Mouse (Mus musculus) limb, embryonic 15.5 days (tissue): ENCODE results near the gene Mrgprh. TPM values are rescaled to one million over a fixed set of nuclear protein-coding genes. Genes with fewer than 3 reads are reported as not detected.

Source experiments
- ATAC-seq: fragments of 200-750 bp; cut with Nextera tagmentation; 2 replicates; pipeline ENCODE4 v1.8.0; 2017; ENCODE audit warnings: low read depth, moderate TSS enrichment; ENCODE audit not compliant: insufficient number of reproducible peaks, low FRiP score, low TSS enrichment
- H3K27ac ChIP-seq: fragments of 300-500 bp; sonication (generic); 2 replicates; pipeline ENCODE4 v1.5.1; 2015; ENCODE audit warnings: moderate library complexity, mild to moderate bottlenecking, inconsistent platforms
- H3K27me3 ChIP-seq: fragments of 300-500 bp; sonication (generic); 2 replicates; pipeline ENCODE4 v1.6.1; 2015; ENCODE audit warnings: inconsistent platforms
- H3K36me3 ChIP-seq: fragments of 300-500 bp; sonication (generic); 2 replicates; pipeline ENCODE4 v1.6.1; 2015; ENCODE audit warnings: inconsistent platforms
- H3K4me1 ChIP-seq: fragments of 300-500 bp; sonication (generic); 2 replicates; pipeline ENCODE4 v1.6.1; 2015; ENCODE audit warnings: inconsistent platforms
- H3K4me2 ChIP-seq: fragments of 300-500 bp; sonication (generic); 2 replicates; pipeline ENCODE4 v1.6.1; 2015; ENCODE audit warnings: mild to moderate bottlenecking, inconsistent platforms
- H3K4me3 ChIP-seq: fragments of 300-500 bp; sonication (generic); 2 replicates; pipeline ENCODE4 v1.5.1; 2015; ENCODE audit warnings: mild to moderate bottlenecking, inconsistent platforms
- H3K9ac ChIP-seq: fragments of 300-500 bp; sonication (generic); 2 replicates; pipeline ENCODE4 v1.6.1; 2015; ENCODE audit warnings: inconsistent platforms
- H3K9me3 ChIP-seq: fragments of 300-500 bp; sonication (generic); 2 replicates; pipeline ENCODE4 v1.6.1; 2016; ENCODE audit warnings: inconsistent platforms
- WGBS: fragments of 180-500 bp; shearing (Covaris S2); methylation state at CpG from one replicate; pipeline ENCODE4 v1.1.7; 2015; 5-methylcytosine and 5-hydroxymethylcytosine counted together
- polyA plus RNA-seq: library from polyadenylated mRNA; unstranded; fragments of >200 nt; fragmentation: Nextera tagmentation; extraction: Ambion mirVana; gene quantifications from 2 replicates; pipeline ENCODE4 v1.2.1, GENCODE M21; 2015

The Mrgprh gene
- 0.17 and 0.29 TPM in 2 replicates for polyA plus RNA-seq

DNA sequence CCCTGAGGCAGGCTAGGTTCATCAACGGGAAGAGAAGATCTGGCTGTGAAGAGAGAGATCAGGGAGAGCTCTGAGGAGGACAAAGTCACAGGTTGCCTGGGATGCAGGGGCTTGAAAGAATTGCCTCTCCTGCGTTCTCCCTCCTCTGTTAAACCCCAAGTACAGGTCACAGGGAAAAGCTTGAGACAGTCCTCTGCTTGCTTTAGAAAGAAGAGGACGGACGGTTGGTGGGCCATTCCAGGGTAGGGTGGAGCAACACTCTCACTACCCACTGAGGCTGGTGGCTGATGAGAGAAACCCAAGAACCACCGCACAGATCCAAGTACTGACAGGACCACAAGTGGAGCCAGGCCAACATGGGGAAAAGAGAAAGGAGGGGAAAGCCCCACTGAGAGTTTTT is at the start of gene Mrgprh:
TSS of gene Mrgprh (plus strand) at position 301 of the 400 bp plus-strand sequence.
- no peaks in the 10 kb centered on the region; the same call in 1 of the 2 replicates for H3K27me3 ChIP-seq
- no peak within 1 kb of the TSS for H3K4me3 ChIP-seq
- H3K4me2 ChIP-seq = no peak within 1 kb of the TSS
- WGBS = 73% methylated on average over 5 of the region's 5 CpGs
- H3K9me3 ChIP-seq = no peaks in the 10 kb centered on the region
- ATAC-seq = no peak
- H3K36me3 ChIP-seq = no peaks in the 10 kb centered on the region
- H3K9ac ChIP-seq = no peak within 1 kb of the TSS
- no peak within 1 kb of the TSS for H3K27ac ChIP-seq
- peaks cover 20% of the 10 kb centered on the region for H3K4me1 ChIP-seq

- H3K27me3 ChIP-seq = no peaks in the 10 kb centered on the region
- peaks cover 5% of the 10 kb centered on the region; the same call in 1 of the 2 replicates for H3K36me3 ChIP-seq
- 68% methylated on average over 5 of the region's 5 CpGs for WGBS
- no peak overlapping the region for H3K4me2 ChIP-seq
- peaks cover 5% of the 10 kb centered on the region; the same call in 1 of the 2 replicates for H3K4me1 ChIP-seq
- no peaks in the 10 kb centered on the region for H3K9me3 ChIP-seq
- no peak for ATAC-seq
- no peak overlapping the region for H3K4me3 ChIP-seq
- no peak overlapping the region for H3K9ac ChIP-seq
- H3K27ac ChIP-seq = no peak overlapping the region
Observed at GRCm38 (mm10) chr17:12830351-12830750, 45.5 kb upstream of the Mrgprh start.

GRCm38 (mm10) chr17:12832231-12832630 is 43.6 kb upstream of the Mrgprh start:
- 88% methylated on average over 3 of the region's 3 CpGs for WGBS

GRCm38 (mm10) chr17:12832657-12833056 is 43.2 kb upstream of the Mrgprh start:
- Histone ChIP-seq H3K9me3 (no peaks in the 10 kb centered on the region), H3K9ac (no peak overlapping the region), H3K4me1 (peaks cover 13% of the 10 kb centered on the region; the same call in 1 of the 2 replicates), H3K4me2 (no peak overlapping the region), H3K36me3 (peaks cover 5% of the 10 kb centered on the region; the same call in 1 of the 2 replicates), H3K4me3 (no peak overlapping the region), H3K27ac (no peak overlapping the region), H3K27me3 (no peaks in the 10 kb centered on the region)
- WGBS = 94% methylated on average over 4 of the region's 4 CpGs
- no peak for ATAC-seq

More at GRCm38 (mm10) chr17:12832231-12832630, 43.6 kb upstream of the Mrgprh start:
- no peak for ATAC-seq
- no peak overlapping the region for H3K27ac ChIP-seq
- no peaks in the 10 kb centered on the region for H3K9me3 ChIP-seq
- H3K27me3 ChIP-seq = no peaks in the 10 kb centered on the region
- peaks cover 5% of the 10 kb centered on the region; the same call in 1 of the 2 replicates for H3K36me3 ChIP-seq
- no peak overlapping the region for H3K4me2 ChIP-seq
- peaks cover 13% of the 10 kb centered on the region; the same call in 1 of the 2 replicates for H3K4me1 ChIP-seq
- H3K4me3 ChIP-seq = no peak overlapping the region
- no peak overlapping the region for H3K9ac ChIP-seq

- H3K4me3 ChIP-seq = no peak overlapping the region
- peaks cover 13% of the 10 kb centered on the region; the same call in 1 of the 2 replicates for H3K4me1 ChIP-seq
- no peaks in the 10 kb centered on the region for H3K9me3 ChIP-seq
- H3K27ac ChIP-seq = peak overlapping the region; percentile 51
- no peak overlapping the region for H3K9ac ChIP-seq
- no peak overlapping the region for H3K4me2 ChIP-seq
- 48% methylated on average over 3 of the region's 3 CpGs for WGBS
- no peak for ATAC-seq
- peaks cover 5% of the 10 kb centered on the region; the same call in 1 of the 2 replicates for H3K36me3 ChIP-seq
- H3K27me3 ChIP-seq = no peaks in the 10 kb centered on the region
Observed at GRCm38 (mm10) chr17:12834317-12834716, 41.5 kb upstream of the Mrgprh start.

- ATAC-seq = no peak
- H3K4me1 ChIP-seq = peaks cover 18% of the 10 kb centered on the region
Observed at GRCm38 (mm10) chr17:12834826-12835225, 41.0 kb upstream of the Mrgprh start.

DNA sequence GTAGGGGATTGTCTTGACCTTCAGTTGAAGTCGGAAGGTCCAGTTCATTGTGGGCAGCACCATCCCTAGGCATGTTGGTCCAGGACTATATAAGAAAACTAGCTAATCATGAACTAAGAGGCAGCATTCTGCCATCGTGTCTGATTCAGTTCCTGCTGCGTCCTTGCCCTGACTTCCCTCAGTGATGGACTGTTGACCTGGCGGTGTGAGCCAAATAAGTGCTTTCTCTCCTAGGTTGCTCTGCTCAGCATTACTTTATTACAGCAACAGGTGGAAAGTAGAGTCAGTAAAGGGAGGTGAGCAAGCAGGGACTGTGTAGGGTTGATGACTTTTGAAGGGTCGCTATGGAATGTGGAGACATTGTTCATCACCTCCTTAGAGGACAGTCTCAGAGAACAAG is 40.1 kb upstream of the Mrgprh start:
- Histone ChIP-seq H3K36me3 (peaks cover 5% of the 10 kb centered on the region; the same call in 1 of the 2 replicates), H3K9ac (no peak overlapping the region), H3K4me2 (no peak overlapping the region), H3K4me3 (no peak overlapping the region), H3K27ac (peak overlapping the region; percentile 79), H3K9me3 (no peaks in the 10 kb centered on the region), H3K4me1 (peaks cover 23% of the 10 kb centered on the region), H3K27me3 (no peaks in the 10 kb centered on the region)
- no peak for ATAC-seq
- 89% methylated on average over 5 of the region's 5 CpGs for WGBS

More at GRCm38 (mm10) chr17:12834826-12835225, 41.0 kb upstream of the Mrgprh start:
- Histone ChIP-seq H3K27ac (no peak overlapping the region; the same call in 1 of the 2 replicates), H3K4me2 (no peak overlapping the region), H3K4me3 (no peak overlapping the region), H3K9ac (no peak overlapping the region), H3K36me3 (peaks cover 5% of the 10 kb centered on the region; the same call in 1 of the 2 replicates), H3K9me3 (no peaks in the 10 kb centered on the region), H3K27me3 (no peaks in the 10 kb centered on the region)
- 28% methylated on average over 3 of the region's 3 CpGs for WGBS

GRCm38 (mm10) chr17:12839475-12840267 is 36.2 kb upstream of the Mrgprh start:
- Histone ChIP-seq H3K36me3 (no peaks in the 10 kb centered on the region), H3K4me2 (no peak overlapping the region), H3K9ac (no peak overlapping the region), H3K4me1 (peaks cover 27% of the 10 kb centered on the region), H3K27ac (no peak overlapping the region), H3K27me3 (no peaks in the 10 kb centered on the region), H3K9me3 (no peaks in the 10 kb centered on the region), H3K4me3 (no peak overlapping the region)
- ATAC-seq = no peak
- 37% methylated on average over 10 of the region's 10 CpGs for WGBS

DNA sequence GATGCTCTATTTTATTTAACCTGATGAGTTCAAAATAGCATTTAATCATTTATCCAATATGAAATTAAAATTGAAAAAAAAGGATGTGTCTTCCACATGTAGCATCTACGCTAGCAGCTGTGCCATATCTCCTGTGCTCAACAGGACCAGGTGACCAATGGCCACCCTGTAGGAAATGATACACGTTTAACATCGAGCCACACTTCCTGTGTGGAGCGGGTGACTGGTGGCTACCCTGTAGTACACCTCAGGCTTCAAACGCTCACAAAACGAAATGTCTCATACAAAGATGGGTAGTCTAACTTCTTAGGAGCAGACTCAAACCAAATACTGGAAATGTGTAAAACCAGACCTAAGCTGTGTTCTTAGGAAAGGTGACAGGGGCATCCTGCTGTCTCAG is 32.0 kb upstream of the Mrgprh start:
- Histone ChIP-seq H3K27ac (peak overlapping the region; percentile 82), H3K9me3 (no peaks in the 10 kb centered on the region), H3K4me1 (peaks cover 35% of the 10 kb centered on the region), H3K9ac (no peak overlapping the region), H3K36me3 (no peaks in the 10 kb centered on the region), H3K27me3 (no peaks in the 10 kb centered on the region), H3K4me2 (no peak overlapping the region), H3K4me3 (no peak overlapping the region)
- ATAC-seq = no peak
- 59% methylated on average over 6 of the region's 6 CpGs for WGBS

DNA sequence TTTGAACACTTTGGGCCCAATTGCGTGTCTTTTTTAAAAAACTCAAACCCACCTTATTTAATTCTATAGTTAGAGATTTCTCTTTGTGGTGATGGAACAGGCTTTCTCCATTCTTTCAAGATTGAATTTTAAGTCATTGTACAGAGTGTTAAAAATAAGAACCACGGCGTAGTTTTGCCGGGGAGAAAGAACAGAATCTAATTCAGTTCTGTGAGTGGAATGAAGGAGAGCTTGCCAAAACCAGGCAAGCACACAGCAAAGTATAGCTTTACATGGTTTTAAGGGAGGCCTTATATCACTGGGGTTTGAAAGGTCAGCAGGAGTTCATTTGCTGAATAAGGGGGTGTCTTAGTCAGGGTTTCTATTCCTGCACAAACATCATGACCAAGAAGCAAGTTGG is 31.3 kb upstream of the Mrgprh start:
- Histone ChIP-seq H3K9me3 (no peaks in the 10 kb centered on the region), H3K4me1 (peaks cover 32% of the 10 kb centered on the region), H3K4me2 (no peak overlapping the region), H3K27me3 (no peaks in the 10 kb centered on the region), H3K36me3 (no peaks in the 10 kb centered on the region), H3K4me3 (no peak overlapping the region), H3K27ac (peak overlapping the region; percentile 82), H3K9ac (no peak overlapping the region)
- no peak for ATAC-seq
- 41% methylated on average over 4 of the region's 4 CpGs for WGBS

- Histone ChIP-seq H3K27me3 (no peaks in the 10 kb centered on the region), H3K36me3 (no peaks in the 10 kb centered on the region), H3K9me3 (no peaks in the 10 kb centered on the region), H3K4me2 (no peak overlapping the region), H3K9ac (no peak overlapping the region), H3K27ac (peak overlapping the region; percentile 77), H3K4me3 (no peak overlapping the region), H3K4me1 (peaks cover 24% of the 10 kb centered on the region)
- ATAC-seq = peak; percentile 42; the same call in 1 of the 2 replicates
- 20% methylated on average over 5 of the region's 5 CpGs for WGBS
Observed at GRCm38 (mm10) chr17:12845862-12846261, 30.0 kb upstream of the Mrgprh start.

DNA sequence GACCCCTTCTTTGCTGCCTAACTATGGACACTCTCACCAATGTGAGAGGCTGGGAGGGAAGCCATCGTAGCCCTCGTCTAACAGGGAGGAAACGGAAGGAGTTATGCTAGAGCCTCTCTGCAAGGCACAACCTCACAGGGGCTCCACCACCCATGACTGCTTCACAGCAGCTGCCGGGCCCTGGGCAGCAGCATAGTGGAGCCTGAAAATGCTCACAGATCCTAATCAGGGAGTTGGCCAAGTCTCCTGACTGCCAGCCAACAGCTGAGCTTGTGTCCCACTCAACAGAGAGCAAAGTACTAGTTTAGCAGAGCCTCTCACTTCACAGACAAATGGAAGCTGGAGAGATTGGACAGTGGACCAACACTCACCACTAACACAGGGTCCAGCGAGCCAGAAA is 29.4 kb upstream of the Mrgprh start:
- Histone ChIP-seq H3K4me2 (no peak overlapping the region), H3K9me3 (no peaks in the 10 kb centered on the region), H3K4me3 (no peak overlapping the region), H3K4me1 (peaks cover 24% of the 10 kb centered on the region), H3K27me3 (no peaks in the 10 kb centered on the region), H3K36me3 (no peaks in the 10 kb centered on the region), H3K9ac (no peak overlapping the region), H3K27ac (peak overlapping the region; percentile 77)
- peak; percentile 45 for ATAC-seq
- WGBS = 47% methylated on average over 5 of the region's 5 CpGs
